Mouse (Mus musculus) cerebellum, adult (tissue): Measurements from ENCODE around the gene Osbpl11.

ENCODE experiments used
- ATAC-seq: cut with Nextera tagmentation; 2 replicates; pipeline ENCODE4 v1.9.2; 2017; ENCODE audit warnings: mild to moderate bottlenecking, moderate library complexity, mixed read lengths; ENCODE audit not compliant: insufficient number of reproducible peaks, low FRiP score, low TSS enrichment

Gene Osbpl11

GRCm38 (mm10) chr16:33292241-33292640, 107.4 kb downstream of the Osbpl11 start:
- ATAC-seq: no peak
